ENCODE assay signal across 8 mouse cellular contexts in genomic region chr13:51846301-51846867, GRCm38 (mm10). TPM values are rescaled to one million over a fixed set of nuclear protein-coding genes. Genes with fewer than 3 reads are reported as not detected.
DNase-seq lines count a peak whose midpoint lies in the region; ATAC-seq and TF ChIP-seq lines count a peak whose summit lies in the region.

Gene Gadd45g, plus strand, starts transcription at chr13:51846678.

- ATAC-seq in embryonic facial prominence, embryonic 13.5 days (ENCODE audit: insufficient number of reproducible peaks, insufficient read depth, low FRiP score, low TSS enrichment, low read depth), result peak; percentile 80
- peak; percentile 87 for ATAC-seq in limb, embryonic 14.5 days (ENCODE audit: low FRiP score, low read depth)
- ATAC-seq in midbrain, postnatal 0 days (ENCODE audit: low FRiP score), result peak; percentile 87

- peak within 1 kb of the TSS; percentile 78 for H3K27ac ChIP-seq in embryonic facial prominence, embryonic 13.5 days
- peak within 1 kb of the TSS; percentile 97 for H3K27ac ChIP-seq in heart, adult 2 months
- peak within 1 kb of the TSS; percentile 79 for H3K27ac ChIP-seq in limb, embryonic 14.5 days (replicated peaks; ENCODE audit: low read depth, low read length)
- peak within 1 kb of the TSS; percentile 70 for H3K27ac ChIP-seq in midbrain, postnatal 0 days (ENCODE audit: low read depth, low read length)

- peak within 1 kb of the TSS; percentile 80 for H3K9ac ChIP-seq in embryonic facial prominence, embryonic 13.5 days
- H3K9ac ChIP-seq in heart, adult 2 months (ENCODE audit: low read depth, low read length), result peak within 1 kb of the TSS; percentile 81
- peak within 1 kb of the TSS; percentile 61 for H3K9ac ChIP-seq in limb, embryonic 14.5 days (ENCODE audit: low read depth, low read length, severe bottlenecking)
- H3K9ac ChIP-seq in midbrain, postnatal 0 days (replicated peaks; ENCODE audit: low read length, poor library complexity, severe bottlenecking), result peak within 1 kb of the TSS; percentile 69

- no peaks in the 10 kb centered on the region for H3K79me2 ChIP-seq in heart, adult 2 months (replicated peaks; ENCODE audit: control insufficient read depth, insufficient read depth, low read length)

- peak; percentile 99 for TF ChIP-seq POLR2A in heart, adult 2 months (IDR thresholded peaks at IDR 0.05; ENCODE audit: insufficient read depth, low read depth, low read length)
- TF ChIP-seq POLR2A in limb, embryonic 14.5 days (IDR thresholded peaks at IDR 0.05; ENCODE audit: borderline replicate concordance, extremely low read depth, insufficient read depth, insufficient read length), result peak; percentile 99

- DNase-seq in 3134 (ENCODE audit: extremely low read depth, insufficient read length, low spot score), result peak; percentile 96
- DNase-seq in adrenal gland, postnatal 36 days, result peak; percentile 97
- DNase-seq in heart, adult 2 months, result peak; percentile 95 to 96
- peak; percentile 96 for DNase-seq in kidney, adult 9 months
- peak; percentile 95 for DNase-seq in limb, embryonic 14.5 days (ENCODE audit: low spot score)
- DNase-seq in midbrain, postnatal 0 days (ENCODE audit: low spot score), result peak; percentile 98
- DNase-seq in spleen, postnatal 14 days (ENCODE audit: low spot score in 2 of 2), result peak; percentile 87 to 90

- H3K4me2 ChIP-seq in embryonic facial prominence, embryonic 13.5 days, result peak within 1 kb of the TSS; percentile 96
- peak within 1 kb of the TSS; percentile 95 for H3K4me2 ChIP-seq in limb, embryonic 14.5 days (replicated peaks; ENCODE audit: low read depth, low read length, severe bottlenecking)
- peak within 1 kb of the TSS; percentile 100 for H3K4me2 ChIP-seq in midbrain, postnatal 0 days (ENCODE audit: low read depth, low read length, poor library complexity, severe bottlenecking)

- intact Hi-C loops in heart, adult 2 months (cut with DNase I), result loop anchor here (2.0 to 5.0 kb wide), 5 partner anchors 116 to 241 kb away; no protein-coding TSS in a partner anchor

- H3K36me3 ChIP-seq in embryonic facial prominence, embryonic 13.5 days, result no peaks in the 10 kb centered on the region
- no peaks in the 10 kb centered on the region for H3K36me3 ChIP-seq in heart, adult 2 months (ENCODE audit: control insufficient read depth, insufficient read depth, low read length)
- no peaks in the 10 kb centered on the region for H3K36me3 ChIP-seq in limb, embryonic 14.5 days (ENCODE audit: control insufficient read depth, insufficient read depth, low read length)
- H3K36me3 ChIP-seq in midbrain, postnatal 0 days (ENCODE audit: insufficient read depth, low read length), result no peaks in the 10 kb centered on the region

- H3K4me1 ChIP-seq in embryonic facial prominence, embryonic 13.5 days, result peaks cover 58% of the 10 kb centered on the region
- peaks cover 9% of the 10 kb centered on the region for H3K4me1 ChIP-seq in heart, adult 2 months (ENCODE audit: control insufficient read depth, insufficient read depth, low read length)
- peaks cover 34% of the 10 kb centered on the region for H3K4me1 ChIP-seq in limb, embryonic 14.5 days (ENCODE audit: control insufficient read depth, insufficient read depth, low read length)
- H3K4me1 ChIP-seq in midbrain, postnatal 0 days (ENCODE audit: insufficient read depth, low read length), result peaks cover 8% of the 10 kb centered on the region; the same call in 1 of the 2 replicates

- TF ChIP-seq CTCF in heart, adult 2 months (IDR thresholded peaks at IDR 0.05), result peak; percentile 43
- TF ChIP-seq CTCF in midbrain, postnatal 0 days (IDR thresholded peaks at IDR 0.05), result peak; percentile 35

- peak within 1 kb of the TSS; percentile 66 for H3K4me3 ChIP-seq in embryonic facial prominence, embryonic 13.5 days
- H3K4me3 ChIP-seq in heart, adult 2 months, result peak within 1 kb of the TSS; percentile 83
- H3K4me3 ChIP-seq in limb, embryonic 14.5 days (replicated peaks; ENCODE audit: low read length), result peak within 1 kb of the TSS; percentile 66
- peak within 1 kb of the TSS; percentile 60 for H3K4me3 ChIP-seq in midbrain, postnatal 0 days (ENCODE audit: low read depth, low read length)

- H3K27me3 ChIP-seq in embryonic facial prominence, embryonic 13.5 days, result peaks cover 11% of the 10 kb centered on the region; the same call in 1 of the 2 replicates
- H3K27me3 ChIP-seq in heart, adult 2 months (ENCODE audit: control insufficient read depth, insufficient read depth, low read length), result no peaks in the 10 kb centered on the region
- H3K27me3 ChIP-seq in limb, embryonic 14.5 days (ENCODE audit: control insufficient read depth, insufficient read depth, low read length), result no peaks in the 10 kb centered on the region
- peaks cover 7% of the 10 kb centered on the region; the same call in 1 of the 2 replicates for H3K27me3 ChIP-seq in midbrain, postnatal 0 days (ENCODE audit: insufficient read depth, low read length)

- peak; percentile 66; the same call in 1 of the 2 replicates for TF ChIP-seq EP300 in heart, adult 2 months (IDR thresholded peaks at IDR 0.05; ENCODE audit: insufficient read depth, low read depth, low read length)

- no peaks in the 10 kb centered on the region for H3K9me3 ChIP-seq in embryonic facial prominence, embryonic 13.5 days
- H3K9me3 ChIP-seq in limb, embryonic 14.5 days (ENCODE audit: control insufficient read depth, low read length), result no peaks in the 10 kb centered on the region
- no peaks in the 10 kb centered on the region for H3K9me3 ChIP-seq in midbrain, postnatal 0 days (ENCODE audit: low read length)

- WGBS in embryonic facial prominence, embryonic 13.5 days, result under 1% methylated on average over 31 of the region's 31 CpGs
- under 1% methylated on average over 31 of the region's 31 CpGs for WGBS in heart, adult 2 months
- 1% methylated on average over 31 of the region's 31 CpGs for WGBS in limb, embryonic 14.5 days
- 0% methylated on average over 31 of the region's 31 CpGs for WGBS in midbrain, postnatal 0 days

RNA-seq across cellular contexts. Expression of gene Gadd45g, which starts in this region (rescaled TPM):
- 10 to 100 TPM; 71.8 to 72.5 TPM for total RNA-seq in adrenal gland, postnatal 36 days (2021)
- 50.6 and 55.5 TPM in 2 replicates for polyA plus RNA-seq in embryonic facial prominence, embryonic 13.5 days (2015; fragmentation: Nextera tagmentation; extraction: Ambion mirVana)
- total RNA-seq in heart, adult 2 months (2021), result 10 to 100 TPM in 1 of 2 experiments, 1 to 10 TPM in 1; 8.2 to 19.0 TPM
- polyA plus RNA-seq in heart, adult 2 months (2012; rRNA removed), result 19.7 and 24.3 TPM in 2 replicates
- polyA plus RNA-seq in limb, embryonic 14.5 days (2012; rRNA removed), result 50.0 and 51.5 TPM in 2 replicates
- 38.1 and 43.2 TPM in 2 replicates for polyA plus RNA-seq in limb, embryonic 14.5 days (2014; fragmentation: Nextera tagmentation; extraction: Ambion mirVana)
- 7.3 and 10.3 TPM in 2 replicates for total RNA-seq in midbrain, postnatal 0 days (2014; rRNA removed)
- 20.4 and 23.3 TPM in 2 replicates for polyA plus RNA-seq in midbrain, postnatal 0 days (2015; fragmentation: Nextera tagmentation; extraction: Ambion mirVana)

Comparison
In these comparisons a context has a peak if more than half of its experiments do, and no peak if none do; other contexts are left out.
1. Peak in every context shown above with its lines: DNase-seq, ATAC-seq, H3K4me3 ChIP-seq and H3K27ac ChIP-seq.